Mouse (Mus musculus) midbrain, embryonic 13.5 days (tissue): Measurements from ENCODE around the gene Pnpla3. TPM values are rescaled to one million over a fixed set of nuclear protein-coding genes. Genes with fewer than 3 reads are reported as not detected.

ENCODE experiments used
- ATAC-seq: fragments of 200-750 bp; cut with Nextera tagmentation; 2 replicates; pipeline ENCODE4 v1.8.0; 2017; ENCODE audit warnings: mild to moderate bottlenecking, moderate TSS enrichment, moderate library complexity
- H3K27ac ChIP-seq: fragments of 300-500 bp; sonication (generic); 2 replicates; pipeline ENCODE4 v1.5.1; 2015; ENCODE audit warnings: inconsistent platforms, mild to moderate bottlenecking, moderate library complexity
- H3K27me3 ChIP-seq: fragments of 300-500 bp; sonication (generic); 2 replicates; pipeline ENCODE4 v1.6.1; 2015; ENCODE audit warnings: mild to moderate bottlenecking, inconsistent platforms
- H3K36me3 ChIP-seq: fragments of 300-500 bp; sonication (generic); 2 replicates; pipeline ENCODE4 v1.6.1; 2015; ENCODE audit warnings: mild to moderate bottlenecking, inconsistent platforms
- H3K4me1 ChIP-seq: fragments of 300-500 bp; sonication (generic); replicated peaks from 2 replicates; pipeline ENCODE4 v1.6.1; 2015; ENCODE audit warnings: inconsistent platforms
- H3K4me2 ChIP-seq: fragments of 300-500 bp; sonication (generic); replicated peaks from 2 replicates; pipeline ENCODE4 v1.6.1; 2015; ENCODE audit warnings: moderate library complexity, mild to moderate bottlenecking, inconsistent platforms
- H3K4me3 ChIP-seq: fragments of 300-500 bp; sonication (generic); replicated peaks from 2 replicates; pipeline ENCODE4 v1.5.1; 2015; ENCODE audit warnings: mild to moderate bottlenecking, inconsistent platforms
- H3K9ac ChIP-seq: fragments of 300-500 bp; sonication (generic); replicated peaks from 2 replicates; pipeline ENCODE4 v1.6.1; 2015; ENCODE audit warnings: mild to moderate bottlenecking, inconsistent platforms
- H3K9me3 ChIP-seq: fragments of 300-500 bp; sonication (generic); 2 replicates; pipeline ENCODE4 v1.6.1; 2016; ENCODE audit warnings: mild to moderate bottlenecking, inconsistent platforms
- WGBS: fragments of 180-500 bp; shearing (Covaris S2); methylation state at CpG from one replicate; pipeline ENCODE4 v1.1.7; 2015; 5-methylcytosine and 5-hydroxymethylcytosine counted together
- polyA plus RNA-seq: library from polyadenylated mRNA; unstranded; fragments of >200 nt; fragmentation: Nextera tagmentation; extraction: Ambion mirVana; gene quantifications from 2 replicates; pipeline ENCODE4 v1.2.1, GENCODE M21; 2015

Gene Pnpla3
- polyA plus RNA-seq, 1 experiment from 2014 or later, result 4.5 TPM

GRCm38 (mm10) chr15:84211564-84211963 lies 43.9 kb downstream of the Pnpla3 start:
- no peak overlapping the region for H3K4me2 ChIP-seq
- H3K4me1 ChIP-seq, result peaks cover 21% of the 10 kb centered on the region
- H3K9ac ChIP-seq, result no peak overlapping the region; the same call in 1 of the 2 replicates
- no peak for ATAC-seq
- peaks cover 61% of the 10 kb centered on the region for H3K36me3 ChIP-seq
- peak overlapping the region; percentile 25; the same call in 1 of the 2 replicates for H3K27ac ChIP-seq
- 69% methylated on average over 4 of the region's 4 CpGs for WGBS
- H3K27me3 ChIP-seq, result no peaks in the 10 kb centered on the region
- H3K4me3 ChIP-seq, result no peak overlapping the region
- H3K9me3 ChIP-seq, result no peaks in the 10 kb centered on the region

- H3K27me3 ChIP-seq, result no peaks in the 10 kb centered on the region
- no peak overlapping the region; the same call in 1 of the 2 replicates for H3K9ac ChIP-seq
- no peaks in the 10 kb centered on the region for H3K9me3 ChIP-seq
- 43% methylated on average over 6 of the region's 6 CpGs for WGBS
- H3K36me3 ChIP-seq, result peaks cover 54% of the 10 kb centered on the region
- peak overlapping the region; percentile 25; the same call in 1 of the 2 replicates for H3K27ac ChIP-seq
- H3K4me1 ChIP-seq, result peaks cover 27% of the 10 kb centered on the region
- H3K4me2 ChIP-seq, result no peak overlapping the region
- no peak overlapping the region for H3K4me3 ChIP-seq
- peak; percentile 76 for ATAC-seq
These were observed 44.6 kb downstream of the Pnpla3 start for GRCm38 (mm10) chr15:84212031-84212755.

GRCm38 (mm10) chr15:84212756-84213105 lies 45.1 kb downstream of the Pnpla3 start:
- 82% methylated on average over 2 of the region's 2 CpGs for WGBS
- no peak overlapping the region for H3K9ac ChIP-seq
- H3K4me2 ChIP-seq, result no peak overlapping the region
- peaks cover 31% of the 10 kb centered on the region for H3K4me1 ChIP-seq
- H3K27ac ChIP-seq, result no peak overlapping the region
- H3K9me3 ChIP-seq, result no peaks in the 10 kb centered on the region
- ATAC-seq, result no peak
- H3K36me3 ChIP-seq, result peaks cover 49% of the 10 kb centered on the region
- H3K27me3 ChIP-seq, result no peaks in the 10 kb centered on the region
- H3K4me3 ChIP-seq, result no peak overlapping the region

GRCm38 (mm10) chr15:84213162-84213739 lies 45.6 kb downstream of the Pnpla3 start:
- Histone ChIP-seq H3K4me1 (peaks cover 36% of the 10 kb centered on the region), H3K27me3 (no peaks in the 10 kb centered on the region), H3K4me3 (no peak overlapping the region), H3K27ac (no peak overlapping the region), H3K4me2 (no peak overlapping the region), H3K9ac (no peak overlapping the region), H3K9me3 (no peaks in the 10 kb centered on the region), H3K36me3 (peaks cover 46% of the 10 kb centered on the region)
- WGBS, result 89% methylated on average over 6 of the region's 6 CpGs
- ATAC-seq, result no peak; the same call in 1 of the 2 replicates

GRCm38 (mm10) chr15:84214476-84214875 lies 46.8 kb downstream of the Pnpla3 start:
- Histone ChIP-seq H3K36me3 (peaks cover 35% of the 10 kb centered on the region), H3K4me3 (no peak overlapping the region), H3K9ac (no peak overlapping the region), H3K4me1 (peaks cover 48% of the 10 kb centered on the region), H3K27ac (no peak overlapping the region), H3K4me2 (no peak overlapping the region), H3K9me3 (no peaks in the 10 kb centered on the region), H3K27me3 (no peaks in the 10 kb centered on the region)
- 91% methylated on average over 7 of the region's 7 CpGs for WGBS
- no peak for ATAC-seq

GRCm38 (mm10) chr15:84215273-84215672 lies 47.6 kb downstream of the Pnpla3 start:
- no peaks in the 10 kb centered on the region for H3K9me3 ChIP-seq
- no peak for ATAC-seq
- no peaks in the 10 kb centered on the region for H3K27me3 ChIP-seq
- H3K4me1 ChIP-seq, result peaks cover 49% of the 10 kb centered on the region
- no peak overlapping the region for H3K27ac ChIP-seq
- H3K4me2 ChIP-seq, result no peak overlapping the region
- H3K36me3 ChIP-seq, result peaks cover 27% of the 10 kb centered on the region
- no peak overlapping the region for H3K9ac ChIP-seq
- WGBS, result 82% methylated on average over 2 of the region's 2 CpGs
- no peak overlapping the region for H3K4me3 ChIP-seq

GRCm38 (mm10) chr15:84216026-84216425 lies 48.4 kb downstream of the Pnpla3 start:
- Histone ChIP-seq H3K36me3 (peaks cover 20% of the 10 kb centered on the region), H3K27me3 (no peaks in the 10 kb centered on the region), H3K9me3 (no peaks in the 10 kb centered on the region), H3K4me2 (no peak overlapping the region), H3K4me3 (no peak overlapping the region), H3K4me1 (peaks cover 49% of the 10 kb centered on the region), H3K27ac (no peak overlapping the region), H3K9ac (no peak overlapping the region)
- no peak for ATAC-seq

- no peaks in the 10 kb centered on the region for H3K27me3 ChIP-seq
- H3K9me3 ChIP-seq, result no peaks in the 10 kb centered on the region
- peak overlapping the region; percentile 36; the same call in 1 of the 2 replicates for H3K27ac ChIP-seq
- no peak for ATAC-seq
- H3K9ac ChIP-seq, result peak overlapping the region; percentile 7; the same call in 1 of the 2 replicates
- H3K4me1 ChIP-seq, result peaks cover 49% of the 10 kb centered on the region
- peaks cover 14% of the 10 kb centered on the region for H3K36me3 ChIP-seq
- H3K4me3 ChIP-seq, result no peak overlapping the region
- H3K4me2 ChIP-seq, result no peak overlapping the region
- WGBS, result 36% methylated on average over 7 of the region's 7 CpGs
These were observed 48.9 kb downstream of the Pnpla3 start for GRCm38 (mm10) chr15:84216461-84217084.

GRCm38 (mm10) chr15:84217969-84218782 lies 50.5 kb downstream of the Pnpla3 start:
- H3K27me3 ChIP-seq, result no peaks in the 10 kb centered on the region
- H3K36me3 ChIP-seq, result peaks cover 12% of the 10 kb centered on the region
- H3K9me3 ChIP-seq, result no peaks in the 10 kb centered on the region
- H3K27ac ChIP-seq, result peak overlapping the region; percentile 14; the same call in 1 of the 2 replicates
- no peak overlapping the region for H3K4me3 ChIP-seq
- H3K4me1 ChIP-seq, result peaks cover 39% of the 10 kb centered on the region
- no peak overlapping the region for H3K4me2 ChIP-seq
- no peak overlapping the region for H3K9ac ChIP-seq
- 60% methylated on average over 23 of the region's 23 CpGs for WGBS
- peak; percentile 46; the same call in 1 of the 2 replicates for ATAC-seq

- no peaks in the 10 kb centered on the region for H3K27me3 ChIP-seq
- no peaks in the 10 kb centered on the region for H3K9me3 ChIP-seq
- H3K9ac ChIP-seq, result no peak overlapping the region
- peak overlapping the region; percentile 14 for H3K27ac ChIP-seq
- H3K4me3 ChIP-seq, result no peak overlapping the region
- 61% methylated on average over 9 of the region's 9 CpGs for WGBS
- no peak for ATAC-seq
- H3K36me3 ChIP-seq, result peaks cover 12% of the 10 kb centered on the region
- H3K4me2 ChIP-seq, result no peak overlapping the region
- H3K4me1 ChIP-seq, result peaks cover 44% of the 10 kb centered on the region
These were observed 51.2 kb downstream of the Pnpla3 start for GRCm38 (mm10) chr15:84218783-84219271.

- no peak overlapping the region for H3K27ac ChIP-seq
- no peak overlapping the region for H3K4me3 ChIP-seq
- no peak for ATAC-seq
- 88% methylated on average over 5 of the region's 5 CpGs for WGBS
- H3K9me3 ChIP-seq, result no peaks in the 10 kb centered on the region
- no peaks in the 10 kb centered on the region for H3K36me3 ChIP-seq
- no peak overlapping the region for H3K4me2 ChIP-seq
- H3K4me1 ChIP-seq, result peaks cover 56% of the 10 kb centered on the region
- H3K9ac ChIP-seq, result no peak overlapping the region
- no peaks in the 10 kb centered on the region for H3K27me3 ChIP-seq
These were observed 53.9 kb downstream of the Pnpla3 start for GRCm38 (mm10) chr15:84221539-84221938.
